Mouse (Mus musculus): Measurements from ENCODE around the gene Dlg2.

DNA sequence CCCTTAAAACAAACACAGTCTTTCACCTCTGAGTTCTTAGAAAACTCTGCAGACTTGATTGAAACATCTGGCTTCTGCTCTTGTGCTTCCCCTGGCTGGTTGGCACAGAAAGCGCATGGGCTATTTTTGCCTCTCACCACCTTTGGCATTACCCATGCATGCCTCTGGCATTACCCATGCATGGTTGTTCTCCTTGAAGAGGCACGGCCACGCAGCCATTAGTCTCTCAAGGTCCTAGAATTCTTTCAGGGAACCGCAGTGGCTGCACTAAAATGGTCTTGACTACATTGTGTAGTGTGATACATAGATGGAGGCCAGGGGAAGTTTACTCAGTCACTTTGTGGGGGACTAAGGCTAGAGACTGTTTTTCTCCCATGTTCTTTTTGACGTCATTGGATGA lies 1709.9 kb downstream of the Dlg2 start:
- TF ChIP-seq EP300 (IDR thresholded peaks at IDR 0.05; ENCODE audit: insufficient read depth, low read depth, low read length): no peak
- TF ChIP-seq CTCF (IDR thresholded peaks at IDR 0.05; ENCODE audit: low read depth, low read length): no peak
- no peak for TF ChIP-seq POLR2A (IDR thresholded peaks at IDR 0.05; ENCODE audit: insufficient read depth, low read length)

Data from ES-Bruce4 (cell line).